Mouse (Mus musculus) adrenal gland, adult 18-20 months (tissue): ENCODE data around the gene Oosp1. TPM values are rescaled to one million over a fixed set of nuclear protein-coding genes. Genes with fewer than 3 reads are reported as not detected.

Experiments
- DNase-seq, 2 experiments: peaks; one replicate each; pipeline ENCODE4 v3.0.0; 2021 to 2022; ENCODE audit warnings: low spot score in 2 of 2
- long read RNA-seq, 2 experiments: library from polyadenylated mRNA; stranded (forward); transcript quantifications; one replicate each; pipeline ENCODE4 v2.0.0; 2021
- total RNA-seq, 2 experiments: library from RNA; stranded (reverse); gene quantifications; 1 replicate in 1 of 2; 2 replicates in 1 of 2; pipeline ENCODE4 v1.2.3; 2021

Gene Oosp1
- total RNA-seq = 1 to 10 TPM in 1 of 2 experiments, not detected in 1; 3.3 TPM
- long read RNA-seq, experiment 1 = 0 reads
- long read RNA-seq, experiment 2, partial matches to known transcripts = 3 of 3 reads
- long read RNA-seq, experiment 2, other reads (novel, unspliced or antisense) = 0 of 3 reads

- DNase-seq = no peak
Measured at GRCm38 (mm10) chr19:11690839-11691238, at the start of gene Oosp1. Gene Oosp1, minus strand, starts transcription at chr19:11691150.

GRCm38 (mm10) chr19:11736455-11736854 lies 45.5 kb upstream of the Oosp1 start:
- no peak for DNase-seq

- DNase-seq = no peak
Measured at GRCm38 (mm10) chr19:11730278-11730677, 39.3 kb upstream of the Oosp1 start.

- no peak for DNase-seq
Measured at GRCm38 (mm10) chr19:11727304-11727703, 36.4 kb upstream of the Oosp1 start.

GRCm38 (mm10) chr19:11725915-11726314 lies 35.0 kb upstream of the Oosp1 start:
- no peak for DNase-seq

GRCm38 (mm10) chr19:11724275-11724674 lies 33.3 kb upstream of the Oosp1 start:
- DNase-seq = no peak

- DNase-seq = no peak
Measured at GRCm38 (mm10) chr19:11723870-11724269, 32.9 kb upstream of the Oosp1 start.

- DNase-seq = no peak
Measured at GRCm38 (mm10) chr19:11720071-11720470, 29.1 kb upstream of the Oosp1 start.

GRCm38 (mm10) chr19:11712451-11712850 lies 21.5 kb upstream of the Oosp1 start:
- DNase-seq = peak in 1 of 2 experiments; percentile 31

- no peak for DNase-seq
Measured at GRCm38 (mm10) chr19:11698342-11698741, 7.4 kb upstream of the Oosp1 start.

- DNase-seq = no peak
Measured at GRCm38 (mm10) chr19:11696755-11697154, 5.8 kb upstream of the Oosp1 start, which contains the start of gene Oosp3. Gene Oosp3, plus strand, starts transcription at chr19:11697055.

- no peak for DNase-seq
Measured at GRCm38 (mm10) chr19:11691454-11691853, 504 bp upstream of the Oosp1 start.

GRCm38 (mm10) chr19:11661562-11661961 lies 29.4 kb downstream of the Oosp1 start:
- DNase-seq = no peak

GRCm38 (mm10) chr19:11660459-11660858 lies 30.5 kb downstream of the Oosp1 start, which contains the start of gene Oosp2:
Gene Oosp2, minus strand, starts transcription at chr19:11660559.
- no peak for DNase-seq

GRCm38 (mm10) chr19:11659142-11659541 lies 31.8 kb downstream of the Oosp1 start:
- DNase-seq = no peak

GRCm38 (mm10) chr19:11649564-11649963 lies 41.4 kb downstream of the Oosp1 start:
- DNase-seq = no peak

- no peak for DNase-seq
Measured at GRCm38 (mm10) chr19:11646166-11646565, 44.8 kb downstream of the Oosp1 start.

- DNase-seq = no peak
Measured at GRCm38 (mm10) chr19:11640732-11641131, 50.2 kb downstream of the Oosp1 start, which contains the start of gene Ms4a3. Gene Ms4a3, minus strand, starts transcription at chr19:11640851.

- no peak for DNase-seq
Measured at GRCm38 (mm10) chr19:11639038-11639437, 51.9 kb downstream of the Oosp1 start.

- no peak for DNase-seq
Measured at GRCm38 (mm10) chr19:11635572-11635971, 55.4 kb downstream of the Oosp1 start.

GRCm38 (mm10) chr19:11634330-11634729 lies 56.6 kb downstream of the Oosp1 start:
- DNase-seq = no peak

GRCm38 (mm10) chr19:11633732-11634131 lies 57.2 kb downstream of the Oosp1 start:
- DNase-seq = no peak

GRCm38 (mm10) chr19:11625231-11625630 lies 65.7 kb downstream of the Oosp1 start:
- no peak for DNase-seq
